Mouse (Mus musculus) T-cell, adult 2 months (primary cell): Measurements from ENCODE around the gene Kif26b.
A peak's percentile ranks its signal among the peaks of the same experiment; 100 is the strongest.

Source experiments
- DNase-seq: peaks from one replicate; pipeline ENCODE4 v3.0.0; 2022; ENCODE audit warnings: low spot score

Gene Kif26b

GRCm38 (mm10) chr1:178528431-178529351 is at the start of gene Kif26b:
Gene Kif26b, plus strand, starts transcription at chr1:178529125.
- DNase-seq = peak; percentile 1

GRCm38 (mm10) chr1:178483854-178484253 is 45.1 kb upstream of the Kif26b start:
- DNase-seq = no peak

GRCm38 (mm10) chr1:178485138-178485867 is 43.6 kb upstream of the Kif26b start:
- no peak for DNase-seq

GRCm38 (mm10) chr1:178485868-178486220 is 43.1 kb upstream of the Kif26b start:
- DNase-seq = no peak

GRCm38 (mm10) chr1:178486828-178487227 is 42.1 kb upstream of the Kif26b start:
- no peak for DNase-seq

- DNase-seq = no peak
Measured at GRCm38 (mm10) chr1:178489127-178489526, 39.8 kb upstream of the Kif26b start.

GRCm38 (mm10) chr1:178491733-178492132 is 37.2 kb upstream of the Kif26b start:
- no peak for DNase-seq

- no peak for DNase-seq
Measured at GRCm38 (mm10) chr1:178492493-178492892, 36.4 kb upstream of the Kif26b start.

GRCm38 (mm10) chr1:178496186-178496585 is 32.7 kb upstream of the Kif26b start:
- DNase-seq = no peak

- DNase-seq = peak; percentile 5
Measured at GRCm38 (mm10) chr1:178496841-178497240, 32.1 kb upstream of the Kif26b start.

- DNase-seq = no peak
Measured at GRCm38 (mm10) chr1:178506938-178507337, 22.0 kb upstream of the Kif26b start.

- DNase-seq = no peak
Measured at GRCm38 (mm10) chr1:178512323-178513031, 16.4 kb upstream of the Kif26b start.

- DNase-seq = no peak
Measured at GRCm38 (mm10) chr1:178513954-178514353, 15.0 kb upstream of the Kif26b start.

- DNase-seq = no peak
Measured at GRCm38 (mm10) chr1:178515839-178516238, 13.1 kb upstream of the Kif26b start.

- no peak for DNase-seq
Measured at GRCm38 (mm10) chr1:178522389-178522788, 6.5 kb upstream of the Kif26b start.

- DNase-seq = no peak
Measured at GRCm38 (mm10) chr1:178523152-178523551, 5.8 kb upstream of the Kif26b start.

- DNase-seq = peak; percentile 43
Measured at GRCm38 (mm10) chr1:178527185-178527546, 1.8 kb upstream of the Kif26b start.

- peak; percentile 14 for DNase-seq
Measured at GRCm38 (mm10) chr1:178527547-178528361, 1.2 kb upstream of the Kif26b start.

- no peak for DNase-seq
Measured at GRCm38 (mm10) chr1:178529512-178530300, 781 bp downstream of the Kif26b start.

GRCm38 (mm10) chr1:178530301-178531078 is 1.6 kb downstream of the Kif26b start:
- peak; percentile 43 for DNase-seq
